Mouse (Mus musculus) kidney, embryonic 15.5 days (tissue): ENCODE measurements around the gene Ube2j1. TPM values are rescaled to one million over a fixed set of nuclear protein-coding genes. Genes with fewer than 3 reads are reported as not detected.
"Not testable (repeated sequence)": the region's sequence is repeated elsewhere in the genome, so short reads cannot be mapped to it uniquely, and the experiment has no call there.

Experiments used
- ATAC-seq: fragments of 200-750 bp; cut with Nextera tagmentation; replicated peaks from 2 replicates; pipeline ENCODE4 v1.8.0; 2017; ENCODE audit warnings: moderate TSS enrichment; ENCODE audit not compliant: low FRiP score
- H3K27ac ChIP-seq: fragments of 300-500 bp; sonication (generic); 2 replicates; pipeline ENCODE4 v1.5.1; 2015; ENCODE audit warnings: mild to moderate bottlenecking, inconsistent platforms
- H3K27me3 ChIP-seq: fragments of 300-500 bp; sonication (generic); 2 replicates; pipeline ENCODE4 v1.6.1; 2015; ENCODE audit warnings: inconsistent platforms
- H3K36me3 ChIP-seq: fragments of 300-500 bp; sonication (generic); 2 replicates; pipeline ENCODE4 v1.6.1; 2015; ENCODE audit warnings: inconsistent platforms
- H3K4me1 ChIP-seq: fragments of 300-500 bp; sonication (generic); 2 replicates; pipeline ENCODE4 v1.6.1; 2015; ENCODE audit warnings: inconsistent platforms
- H3K4me2 ChIP-seq: fragments of 300-500 bp; sonication (generic); 2 replicates; pipeline ENCODE4 v1.6.1; 2015; ENCODE audit warnings: moderate library complexity, mild to moderate bottlenecking, inconsistent platforms
- H3K4me3 ChIP-seq: fragments of 300-500 bp; sonication (generic); replicated peaks from 2 replicates; pipeline ENCODE4 v1.5.1; 2015; ENCODE audit warnings: mild to moderate bottlenecking, inconsistent platforms
- H3K9ac ChIP-seq: fragments of 300-500 bp; sonication (generic); 2 replicates; pipeline ENCODE4 v1.6.1; 2015; ENCODE audit warnings: mild to moderate bottlenecking, inconsistent platforms
- H3K9me3 ChIP-seq: fragments of 300-500 bp; sonication (generic); replicated peaks from 2 replicates; pipeline ENCODE4 v1.6.1; 2016; ENCODE audit warnings: inconsistent platforms
- WGBS: fragments of 180-500 bp; shearing (Covaris S2); methylation state at CpG from one replicate; pipeline ENCODE4 v1.1.7; 2015; ENCODE audit warnings: mixed read lengths; 5-methylcytosine and 5-hydroxymethylcytosine counted together
- polyA plus RNA-seq: library from polyadenylated mRNA; unstranded; fragments of >200 nt; fragmentation: Nextera tagmentation; extraction: Ambion mirVana; gene quantifications from 2 replicates; pipeline ENCODE4 v1.2.1, GENCODE M21; 2015

Gene Ube2j1
- polyA plus RNA-seq, 1 experiment from 2014 or later: 44.7 TPM

GRCm38 (mm10) chr4:32994168-32994567 lies 37.0 kb upstream of the Ube2j1 start:
- Histone ChIP-seq H3K4me1 (no peaks in the 10 kb centered on the region), H3K27ac (no peak overlapping the region), H3K27me3 (no peaks in the 10 kb centered on the region), H3K4me2 (no peak overlapping the region), H3K9ac (no peak overlapping the region), H3K4me3 (no peak overlapping the region), H3K9me3 (no peaks in the 10 kb centered on the region), H3K36me3 (no peaks in the 10 kb centered on the region)
- no peak for ATAC-seq
- 80% methylated on average over 3 of the region's 3 CpGs for WGBS

DNA sequence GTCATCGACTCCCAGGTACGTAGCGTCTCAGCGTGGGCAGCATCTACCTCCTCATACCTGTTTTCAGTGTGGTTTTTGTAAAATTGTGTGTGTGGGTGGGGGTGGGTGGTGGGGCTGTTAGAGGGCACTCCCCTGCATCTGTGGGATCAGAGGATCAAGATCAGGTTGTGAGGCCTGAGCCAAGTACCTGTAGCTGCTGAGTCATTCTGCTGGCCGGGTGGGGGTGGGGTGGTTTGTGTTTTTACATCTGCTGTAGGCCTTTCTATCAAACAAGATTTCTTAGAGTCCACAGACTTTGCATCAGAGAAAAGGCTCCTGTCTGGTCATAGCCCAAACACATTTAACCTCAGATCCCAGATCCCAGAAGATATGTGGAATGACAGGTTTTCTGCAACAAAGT lies 35.1 kb upstream of the Ube2j1 start:
- Histone ChIP-seq H3K4me3 (no peak overlapping the region), H3K4me1 (no peaks in the 10 kb centered on the region), H3K36me3 (no peaks in the 10 kb centered on the region), H3K27ac (no peak overlapping the region), H3K9ac (no peak overlapping the region), H3K9me3 (no peaks in the 10 kb centered on the region), H3K4me2 (no peak overlapping the region), H3K27me3 (no peaks in the 10 kb centered on the region)
- whole genome bisulfite sequencing: 94% methylated on average over 5 of the region's 5 CpGs
- ATAC-seq: no peak

- H3K36me3 ChIP-seq: no peaks in the 10 kb centered on the region
- no peak overlapping the region for H3K9ac ChIP-seq
- no peak for ATAC-seq
- no peak overlapping the region for H3K4me2 ChIP-seq
- no peaks in the 10 kb centered on the region for H3K4me1 ChIP-seq
- H3K4me3 ChIP-seq: no peak overlapping the region
- no peak overlapping the region for H3K27ac ChIP-seq
- WGBS: 71% methylated on average over 5 of the region's 5 CpGs
- no peaks in the 10 kb centered on the region for H3K9me3 ChIP-seq
- H3K27me3 ChIP-seq: no peaks in the 10 kb centered on the region
Observed at GRCm38 (mm10) chr4:32997571-32997970, 33.6 kb upstream of the Ube2j1 start.

DNA sequence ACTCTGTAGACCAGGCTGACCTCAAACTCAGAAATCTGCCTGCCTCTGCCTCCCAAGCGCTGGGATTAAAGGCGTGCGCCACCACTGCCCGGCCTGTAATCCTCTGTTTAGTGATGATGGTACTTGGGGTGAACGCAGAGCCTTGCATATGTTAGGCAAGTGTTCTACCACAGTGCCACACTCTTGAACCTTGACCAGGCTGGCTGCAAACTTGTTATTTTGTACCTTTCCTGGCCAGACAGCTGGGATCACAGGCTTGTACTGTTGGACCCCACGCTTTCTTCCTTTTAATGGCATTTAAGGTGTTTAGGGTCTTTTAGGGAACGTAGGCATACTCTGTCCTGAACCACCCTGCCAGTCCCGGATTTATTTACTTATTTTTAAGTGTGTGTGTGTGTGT lies 32.2 kb upstream of the Ube2j1 start:
- Histone ChIP-seq H3K36me3 (no peaks in the 10 kb centered on the region), H3K27me3 (no peaks in the 10 kb centered on the region), H3K4me2 (no peak overlapping the region), H3K4me1 (no peaks in the 10 kb centered on the region), H3K9ac (no peak overlapping the region), H3K9me3 (no peaks in the 10 kb centered on the region), H3K27ac (no peak overlapping the region), H3K4me3 (no peak overlapping the region)
- 95% methylated on average over 8 of the region's 8 CpGs for WGBS
- ATAC-seq: no peak

DNA sequence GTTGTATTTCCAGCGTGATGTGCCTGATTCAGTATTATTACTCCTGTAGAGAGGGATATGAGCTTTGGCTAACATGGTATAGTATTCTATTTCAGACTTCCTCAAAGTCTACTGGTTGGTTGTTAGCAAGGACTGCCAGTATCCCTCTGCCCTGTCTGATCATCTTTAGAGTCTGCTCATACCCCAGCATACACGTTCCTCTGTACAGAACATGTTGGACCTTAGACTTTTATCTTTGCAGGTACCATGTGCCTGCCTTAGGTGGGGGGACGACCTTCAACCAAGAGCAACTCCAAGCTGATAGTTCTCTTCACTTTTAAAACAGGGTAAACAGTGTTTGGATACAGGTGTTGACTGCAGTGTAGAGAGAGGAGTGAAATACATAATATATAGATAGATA lies 29.1 kb upstream of the Ube2j1 start:
- WGBS: 80% methylated on average over 3 of the region's 3 CpGs
- H3K4me2 ChIP-seq: no peak overlapping the region
- no peaks in the 10 kb centered on the region for H3K9me3 ChIP-seq
- H3K4me1 ChIP-seq: no peaks in the 10 kb centered on the region
- H3K27ac ChIP-seq: no peak overlapping the region
- no peak overlapping the region for H3K9ac ChIP-seq
- H3K4me3 ChIP-seq: no peak overlapping the region
- ATAC-seq: no peak
- H3K36me3 ChIP-seq: 0 out of 2 replicates have a peak, but pooled peaks cover 8% of the 10 kb centered on the region
- H3K27me3 ChIP-seq: no peaks in the 10 kb centered on the region

DNA sequence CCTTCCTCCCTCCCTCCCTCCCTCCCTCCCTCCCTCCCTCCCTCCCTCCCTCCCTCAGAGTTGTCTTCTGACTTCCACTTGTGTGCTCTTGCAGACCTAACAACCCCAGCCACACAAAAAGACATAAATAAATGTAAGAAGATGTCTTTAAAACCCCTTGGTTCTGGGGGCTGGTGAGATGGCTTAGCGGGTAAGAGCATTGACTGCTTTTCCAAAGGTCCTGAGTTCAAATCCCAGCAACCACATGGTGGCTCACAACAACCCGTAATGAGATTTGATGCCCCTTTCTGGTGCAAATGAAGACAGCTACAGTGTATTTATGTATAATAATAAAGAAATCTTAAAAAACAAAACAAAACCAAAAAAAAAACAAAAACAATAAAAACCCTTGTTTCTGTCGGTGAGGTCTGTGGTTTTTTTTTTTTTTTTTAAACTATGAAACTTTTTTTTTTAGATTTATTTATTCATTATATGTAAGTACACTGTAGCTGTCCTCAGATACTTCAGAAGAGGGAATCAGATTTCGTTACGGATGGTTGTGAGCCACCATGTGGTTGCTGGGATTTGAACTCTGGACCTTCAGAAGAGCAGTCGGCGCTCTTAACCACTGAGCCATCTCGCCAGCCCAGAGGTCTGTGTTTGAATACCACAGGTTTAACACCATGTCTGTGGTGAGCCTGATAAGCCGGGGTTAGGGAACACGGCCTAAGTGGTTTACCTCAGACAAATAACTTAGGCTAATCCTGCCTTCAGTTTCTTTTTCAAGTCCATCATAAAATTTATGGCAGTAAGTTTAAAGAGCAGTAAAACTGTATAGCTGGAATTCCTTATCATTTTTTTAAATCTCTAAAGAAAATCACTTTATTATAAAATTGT lies 25.4 kb upstream of the Ube2j1 start:
- not testable (repeated sequence) for H3K27me3 ChIP-seq, H3K4me3 ChIP-seq, H3K36me3 ChIP-seq, H3K9me3 ChIP-seq, H3K9ac ChIP-seq, H3K4me2 ChIP-seq, H3K27ac ChIP-seq, H3K4me1 ChIP-seq, ATAC-seq
- WGBS: 91% methylated on average over 10 of the region's 10 CpGs

- no peak overlapping the region for H3K9ac ChIP-seq
- H3K9me3 ChIP-seq: no peaks in the 10 kb centered on the region
- no peak overlapping the region for H3K4me3 ChIP-seq
- no peak overlapping the region for H3K27ac ChIP-seq
- 96% methylated on average over 11 of the region's 11 CpGs for WGBS
- no peak for ATAC-seq
- 0 out of 2 replicates have a peak, but pooled peaks cover 9% of the 10 kb centered on the region for H3K36me3 ChIP-seq
- no peaks in the 10 kb centered on the region for H3K4me1 ChIP-seq
- H3K4me2 ChIP-seq: no peak overlapping the region
- no peaks in the 10 kb centered on the region for H3K27me3 ChIP-seq
Observed at GRCm38 (mm10) chr4:33006844-33007243, 24.4 kb upstream of the Ube2j1 start.

DNA sequence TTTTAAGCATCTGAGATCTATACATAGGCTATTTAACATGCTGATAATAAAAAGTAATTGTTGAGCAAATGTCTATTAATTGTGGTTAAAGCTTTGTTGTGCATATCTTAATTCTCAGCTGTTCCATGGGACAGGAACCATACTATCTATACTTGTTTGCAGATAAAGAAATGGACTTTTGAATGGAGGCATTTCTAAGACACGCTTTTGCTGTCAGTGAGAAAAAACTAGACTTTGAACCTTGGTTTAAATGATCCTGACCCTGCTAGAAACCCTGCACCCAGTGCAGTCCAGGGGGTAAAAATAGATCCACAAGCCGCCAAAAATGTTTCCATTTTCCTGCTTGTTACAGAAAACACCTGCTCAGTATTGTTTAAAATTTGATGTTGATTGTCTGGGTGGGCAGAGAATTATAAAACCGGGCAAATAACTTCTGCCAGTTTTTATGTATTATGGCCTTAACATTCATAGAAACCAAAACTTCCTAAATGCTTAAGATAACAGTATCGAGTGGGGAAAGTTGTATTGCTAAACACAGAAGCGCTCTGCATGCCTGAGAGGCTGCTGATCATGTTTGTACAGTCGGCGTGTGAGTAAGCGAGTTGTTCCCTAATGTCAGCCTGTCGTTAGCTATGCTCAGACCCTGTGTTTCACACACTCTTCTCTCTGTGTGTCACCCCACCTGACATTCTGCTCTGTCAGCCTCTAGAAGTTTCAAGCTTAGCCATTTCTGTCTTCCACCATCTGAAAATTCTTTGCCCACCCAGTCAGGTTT lies 23.6 kb upstream of the Ube2j1 start:
- no peak overlapping the region for H3K4me3 ChIP-seq
- H3K27ac ChIP-seq: no peak overlapping the region
- no peaks in the 10 kb centered on the region for H3K27me3 ChIP-seq
- H3K4me2 ChIP-seq: no peak overlapping the region
- no peak overlapping the region for H3K9ac ChIP-seq
- ATAC-seq: no peak
- H3K9me3 ChIP-seq: no peaks in the 10 kb centered on the region
- WGBS: 76% methylated on average over 9 of the region's 9 CpGs
- 0 out of 2 replicates have a peak, but pooled peaks cover 9% of the 10 kb centered on the region for H3K36me3 ChIP-seq
- H3K4me1 ChIP-seq: no peaks in the 10 kb centered on the region

DNA sequence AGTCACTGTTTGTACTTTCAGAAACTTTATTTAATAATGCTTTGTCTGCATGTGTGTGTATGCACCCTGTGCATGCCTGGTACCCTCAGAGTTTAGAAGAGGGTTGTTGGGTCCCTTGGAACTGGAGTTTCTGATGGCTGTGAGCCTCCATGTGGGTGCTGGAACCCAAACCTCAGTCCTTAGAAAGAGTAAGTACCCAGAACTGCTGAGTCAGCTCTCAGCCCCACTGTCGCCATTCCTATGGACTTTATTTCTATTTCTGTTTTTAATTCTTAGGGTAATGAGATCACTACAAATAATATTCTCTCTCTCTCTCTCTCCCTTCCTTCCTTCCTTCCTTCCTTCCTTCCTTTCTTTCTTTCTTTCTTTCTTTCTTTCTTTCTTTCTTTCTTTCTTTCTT lies 21.1 kb upstream of the Ube2j1 start:
- 91% methylated on average over 1 of the region's 1 CpGs for WGBS
- Histone ChIP-seq H3K27me3 (no peaks in the 10 kb centered on the region), H3K4me1 (no peaks in the 10 kb centered on the region), H3K9me3 (no peaks in the 10 kb centered on the region; the same call in 1 of the 2 replicates), H3K4me3 (no peak overlapping the region), H3K4me2 (no peak overlapping the region), H3K9ac (no peak overlapping the region), H3K27ac (no peak overlapping the region), H3K36me3 (peaks cover 28% of the 10 kb centered on the region)
- ATAC-seq: no peak

DNA sequence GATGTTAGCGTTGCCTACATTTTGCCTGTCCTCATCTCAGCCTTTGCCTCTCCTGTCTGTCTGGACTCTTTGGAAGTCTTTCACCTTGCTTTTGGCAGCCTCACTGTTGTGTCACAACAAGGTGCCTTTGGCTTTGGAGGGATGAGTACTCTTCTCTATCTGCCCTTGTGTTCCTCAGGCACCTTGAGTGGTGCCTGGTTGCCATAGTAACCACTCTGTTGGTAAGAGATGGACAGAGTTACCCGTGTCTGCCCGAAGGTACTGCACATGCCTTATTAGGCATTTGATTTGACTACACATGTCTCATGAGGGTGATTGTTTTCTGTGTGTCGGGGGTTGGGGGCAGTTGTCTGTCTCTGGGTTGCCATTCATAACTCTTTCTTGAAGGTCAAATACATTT lies 18.7 kb upstream of the Ube2j1 start:
- no peak overlapping the region for H3K4me2 ChIP-seq
- no peak for ATAC-seq
- WGBS: 92% methylated on average over 4 of the region's 4 CpGs
- no peaks in the 10 kb centered on the region for H3K27me3 ChIP-seq
- no peaks in the 10 kb centered on the region; the same call in 1 of the 2 replicates for H3K9me3 ChIP-seq
- H3K27ac ChIP-seq: no peak overlapping the region
- H3K36me3 ChIP-seq: peaks cover 22% of the 10 kb centered on the region
- no peak overlapping the region for H3K9ac ChIP-seq
- H3K4me1 ChIP-seq: no peaks in the 10 kb centered on the region
- H3K4me3 ChIP-seq: no peak overlapping the region

DNA sequence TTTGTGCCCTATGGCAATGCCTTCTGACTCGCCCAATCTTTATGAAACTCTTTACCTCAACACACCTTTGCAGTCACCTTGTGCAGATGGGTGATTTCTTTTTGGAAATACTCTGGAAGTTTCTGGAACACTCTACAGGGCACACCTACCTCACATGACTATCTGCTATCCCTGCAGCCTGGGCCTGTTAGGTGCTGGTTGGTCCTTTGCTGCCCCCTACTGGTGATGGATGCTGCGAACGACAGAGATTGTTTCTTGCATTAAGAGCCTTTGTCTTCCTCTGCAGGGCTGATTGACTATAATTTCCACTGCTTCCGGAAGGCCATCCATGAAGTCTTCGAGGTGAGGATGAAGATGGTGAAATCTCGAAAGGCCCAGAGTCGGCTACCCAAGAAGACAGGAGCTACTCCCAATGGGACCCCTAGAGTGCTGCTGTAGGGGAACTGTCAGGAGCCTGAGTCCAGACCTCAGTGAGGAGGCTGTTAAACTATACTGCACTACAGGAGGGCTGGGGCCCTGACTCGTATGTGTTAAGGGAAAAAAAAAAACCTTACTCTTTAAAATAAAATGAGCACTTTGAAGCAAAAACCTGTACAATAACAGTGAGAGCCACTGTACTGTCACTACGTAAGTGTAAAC lies 12.7 kb upstream of the Ube2j1 start:
- WGBS: 51% methylated on average over 9 of the region's 9 CpGs
- ATAC-seq: peak; percentile 67; the same call in 1 of the 2 replicates

DNA sequence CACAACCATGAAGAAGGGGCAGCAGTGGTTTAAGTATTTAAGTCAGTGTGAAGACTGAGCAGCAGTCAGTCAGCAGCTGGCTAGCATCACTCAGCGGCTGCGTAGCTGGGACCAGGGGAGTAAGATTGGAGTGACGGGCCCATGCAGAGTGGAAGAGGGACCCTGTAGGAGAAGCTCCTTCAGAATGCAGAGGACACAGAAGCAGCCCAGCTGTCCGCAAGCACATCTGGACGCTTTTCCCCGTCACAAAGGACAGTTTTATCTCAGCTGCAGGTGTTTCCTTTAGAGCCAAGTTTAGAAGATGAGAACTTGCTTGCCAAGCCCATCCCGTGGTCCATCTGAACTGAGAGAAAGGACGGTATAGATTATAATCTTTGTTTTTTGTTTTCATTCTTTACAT lies 6.8 kb upstream of the Ube2j1 start:
- no peaks in the 10 kb centered on the region for H3K4me1 ChIP-seq
- no peak overlapping the region for H3K4me2 ChIP-seq
- no peak overlapping the region for H3K4me3 ChIP-seq
- H3K36me3 ChIP-seq: peaks cover 15% of the 10 kb centered on the region
- H3K27ac ChIP-seq: no peak overlapping the region
- no peaks in the 10 kb centered on the region for H3K9me3 ChIP-seq
- ATAC-seq: no peak
- no peak overlapping the region for H3K9ac ChIP-seq
- WGBS: 60% methylated on average over 8 of the region's 8 CpGs
- no peaks in the 10 kb centered on the region for H3K27me3 ChIP-seq

More for the DNA sequence above, 12.7 kb upstream of the Ube2j1 start:
- Histone ChIP-seq H3K4me2 (no peak overlapping the region), H3K4me1 (no peaks in the 10 kb centered on the region), H3K27me3 (no peaks in the 10 kb centered on the region), H3K9ac (no peak overlapping the region), H3K36me3 (peaks cover 15% of the 10 kb centered on the region), H3K4me3 (no peak overlapping the region), H3K27ac (no peak overlapping the region), H3K9me3 (no peaks in the 10 kb centered on the region; the same call in 1 of the 2 replicates)
